Mouse (Mus musculus) cerebellum, adult 11 months (tissue): ENCODE data around the gene Arhgef2.

Source experiments
- DNase-seq: peaks from one replicate; pipeline ENCODE4 v3.0.0; 2022

The Arhgef2 gene

DNA sequence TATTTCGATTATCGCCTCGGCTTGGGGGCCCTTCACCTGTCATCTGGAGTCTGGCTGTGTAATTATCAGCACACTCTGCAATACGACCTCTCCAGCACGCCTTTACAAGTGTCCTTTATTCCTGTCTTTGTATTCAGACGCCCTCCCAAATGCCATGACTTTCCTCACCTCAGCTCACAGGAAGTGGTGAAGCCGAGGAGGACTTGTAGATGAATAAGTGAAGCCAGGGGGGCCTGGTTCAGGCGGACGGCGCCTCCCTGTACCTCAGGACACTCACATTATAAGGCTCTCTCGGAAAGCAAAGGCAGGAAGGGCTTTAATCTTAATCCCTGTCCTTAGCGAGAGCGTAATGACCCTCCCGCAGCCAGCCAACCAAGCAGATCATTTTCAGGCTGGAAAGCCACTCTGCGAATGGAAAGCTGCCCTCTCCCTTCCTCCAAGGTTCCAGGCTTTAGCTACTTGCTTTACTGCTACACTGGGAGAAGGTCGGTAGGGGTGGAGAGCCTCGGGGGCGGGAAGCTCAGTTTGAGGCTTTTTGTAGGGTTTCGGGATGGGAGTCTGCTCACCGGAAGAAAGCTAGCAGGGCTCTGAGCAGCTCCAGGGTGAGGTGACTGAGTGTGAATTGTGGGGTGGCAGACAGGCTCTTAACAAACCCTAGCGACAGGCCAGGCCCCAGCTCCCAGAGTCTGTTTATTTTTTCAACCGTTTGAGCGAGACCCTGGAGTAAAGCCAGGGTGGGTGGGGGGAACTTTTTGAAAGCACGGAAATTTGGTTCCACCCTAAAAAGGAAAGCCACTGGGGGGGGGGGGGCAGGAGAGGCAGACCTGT is 16.6 kb downstream of the Arhgef2 start:
- DNase-seq, result peak; percentile 39

DNA sequence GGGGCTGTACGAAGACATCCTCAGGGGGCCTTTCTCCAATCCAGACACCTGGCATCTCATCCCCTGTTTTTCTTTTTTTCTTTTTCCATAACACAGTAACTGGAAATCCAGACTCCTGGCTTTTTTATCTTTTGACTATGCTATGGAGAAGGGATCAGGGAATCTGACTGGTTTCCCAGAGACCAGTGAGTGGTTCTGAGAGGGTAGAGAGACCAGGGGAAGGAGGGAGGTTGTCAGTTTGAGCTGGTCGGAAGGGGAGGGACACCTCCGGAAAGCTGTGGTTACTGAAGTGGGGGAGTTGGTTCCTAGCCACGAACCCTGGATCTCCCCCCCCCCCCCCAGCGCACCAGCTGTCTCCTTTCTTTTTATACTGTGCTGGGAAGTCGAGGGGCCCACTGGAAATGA is 17.2 kb downstream of the Arhgef2 start:
- no peak for DNase-seq

DNA sequence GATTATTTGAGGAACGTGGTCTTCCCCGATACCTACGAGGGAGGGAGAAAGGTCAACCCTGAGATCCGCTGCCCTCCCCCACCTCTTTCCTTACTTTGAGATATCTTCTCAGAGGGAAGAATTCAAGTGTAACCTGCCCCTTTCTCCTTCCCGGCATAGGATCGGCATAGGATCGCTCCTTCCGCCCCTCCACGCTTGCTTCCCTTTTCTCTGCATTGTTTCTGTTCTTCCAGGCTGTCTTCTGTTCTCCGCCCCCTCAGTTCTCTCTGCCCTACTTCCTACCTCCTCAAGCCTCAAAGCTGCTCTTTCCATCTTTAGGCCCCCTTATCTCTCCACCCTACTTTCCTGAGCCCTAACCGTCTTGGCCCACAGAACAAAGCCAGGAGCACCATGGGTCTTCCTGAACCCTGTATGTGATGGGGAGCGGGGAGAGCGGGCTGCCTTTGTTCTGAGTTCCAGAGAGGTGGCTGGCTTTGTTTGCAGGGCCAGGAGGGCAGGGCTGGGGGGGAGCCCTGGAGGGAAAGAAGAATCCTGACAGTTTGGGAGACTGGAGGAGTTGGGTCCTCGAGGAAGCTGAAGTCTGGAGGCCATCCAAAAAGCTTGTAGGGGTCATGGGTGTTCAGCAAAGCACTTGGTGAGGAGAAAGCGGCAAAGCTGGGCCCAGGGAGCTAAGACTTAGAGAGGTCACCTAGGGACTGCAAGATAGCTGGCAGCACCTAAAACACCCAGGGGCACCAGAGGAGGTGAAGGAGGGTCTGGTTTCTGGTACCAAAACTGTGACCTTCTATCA is 17.8 kb downstream of the Arhgef2 start:
- no peak for DNase-seq

- DNase-seq, result peak; percentile 77
These were observed 18.6 kb downstream of the Arhgef2 start for GRCm38 (mm10) chr3:88624324-88624723.

DNA sequence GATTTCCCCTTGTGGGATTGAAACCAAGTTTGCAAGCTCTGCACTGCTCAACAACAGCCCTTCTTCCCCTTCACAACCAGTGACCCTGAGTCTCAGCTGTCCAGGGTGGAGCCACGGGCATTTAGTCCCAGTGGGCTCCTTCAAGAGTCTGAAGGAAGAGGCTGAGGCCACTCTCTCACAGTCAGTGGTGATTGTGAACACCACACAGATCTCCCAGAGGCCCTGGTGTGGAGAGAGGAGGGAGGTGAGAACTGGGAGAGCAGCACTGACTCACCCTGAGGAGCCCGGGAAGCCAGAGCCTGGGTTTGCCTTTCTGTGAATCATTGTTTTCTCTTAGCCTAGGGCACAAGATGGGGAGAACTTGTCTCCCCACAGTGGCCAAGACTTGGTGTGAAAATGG is 19.2 kb downstream of the Arhgef2 start:
- peak; percentile 18 for DNase-seq

GRCm38 (mm10) chr3:88625531-88625930 is 19.8 kb downstream of the Arhgef2 start:
- DNase-seq, result no peak

DNA sequence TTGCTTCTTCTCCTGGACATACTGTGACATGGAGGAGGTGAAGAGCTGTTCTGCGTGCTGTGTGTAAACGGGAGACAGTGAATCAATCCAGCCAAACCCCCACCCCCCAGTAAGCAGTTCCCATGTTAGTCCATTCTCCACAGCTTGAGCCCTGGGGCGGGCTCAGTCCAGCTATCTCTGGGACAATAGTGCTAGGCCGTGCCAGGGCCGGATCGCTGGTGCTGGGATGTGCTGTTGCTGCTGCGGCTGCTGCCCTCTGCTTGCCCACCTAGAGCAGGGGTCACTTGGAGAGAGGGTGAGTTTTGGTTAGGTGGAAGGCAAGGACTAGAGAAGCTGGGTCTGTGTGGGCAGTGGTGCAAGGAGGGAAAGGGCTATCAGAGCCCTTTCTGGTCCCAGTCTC is 20.6 kb downstream of the Arhgef2 start:
- DNase-seq, result no peak

DNA sequence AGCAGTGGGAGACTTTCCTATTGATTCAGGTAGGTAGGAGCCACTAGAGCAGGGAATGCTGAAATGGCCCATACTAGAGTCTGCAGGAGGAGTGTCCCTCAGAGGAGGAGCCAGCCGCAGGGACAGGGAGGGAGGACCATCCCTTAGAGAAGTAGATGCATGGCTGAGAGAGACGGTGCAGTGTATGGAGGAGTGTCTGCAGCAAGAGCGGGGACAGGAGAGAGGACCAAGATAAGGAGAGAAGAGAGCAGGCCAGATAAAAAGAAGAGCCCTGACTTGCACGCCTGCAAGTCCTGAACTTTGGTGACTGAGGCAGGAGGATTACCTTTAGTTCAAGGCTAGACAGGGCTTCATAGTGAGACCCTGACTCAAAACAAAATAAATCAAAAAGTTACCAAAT is 21.3 kb downstream of the Arhgef2 start:
- no peak for DNase-seq

GRCm38 (mm10) chr3:88627535-88627934 is 21.8 kb downstream of the Arhgef2 start:
- DNase-seq, result no peak

DNA sequence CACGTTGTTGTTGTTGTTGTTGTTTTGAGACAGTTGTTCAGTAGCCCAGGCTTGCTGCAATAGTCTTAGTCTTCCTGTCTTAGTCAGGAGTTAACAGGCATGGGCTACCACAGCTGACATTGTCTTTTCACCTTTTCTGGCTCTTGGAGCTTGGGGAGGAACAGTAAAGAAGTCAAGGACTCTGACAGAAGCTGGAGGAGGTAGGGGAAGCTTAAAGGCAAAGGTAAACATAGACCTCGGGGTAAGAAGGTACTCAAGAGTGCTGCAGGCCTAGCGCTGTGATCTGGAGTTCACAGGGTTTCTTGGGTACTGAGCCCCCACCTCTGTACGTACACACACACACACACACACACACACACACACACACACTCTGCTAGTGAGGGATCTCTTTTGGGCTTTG is 23.0 kb downstream of the Arhgef2 start:
- no peak for DNase-seq

- no peak for DNase-seq
These were observed 23.5 kb downstream of the Arhgef2 start for GRCm38 (mm10) chr3:88629244-88629643.

GRCm38 (mm10) chr3:88630018-88630417 is 24.3 kb downstream of the Arhgef2 start:
- DNase-seq, result no peak

GRCm38 (mm10) chr3:88630849-88631341 is 25.1 kb downstream of the Arhgef2 start:
- no peak for DNase-seq

DNA sequence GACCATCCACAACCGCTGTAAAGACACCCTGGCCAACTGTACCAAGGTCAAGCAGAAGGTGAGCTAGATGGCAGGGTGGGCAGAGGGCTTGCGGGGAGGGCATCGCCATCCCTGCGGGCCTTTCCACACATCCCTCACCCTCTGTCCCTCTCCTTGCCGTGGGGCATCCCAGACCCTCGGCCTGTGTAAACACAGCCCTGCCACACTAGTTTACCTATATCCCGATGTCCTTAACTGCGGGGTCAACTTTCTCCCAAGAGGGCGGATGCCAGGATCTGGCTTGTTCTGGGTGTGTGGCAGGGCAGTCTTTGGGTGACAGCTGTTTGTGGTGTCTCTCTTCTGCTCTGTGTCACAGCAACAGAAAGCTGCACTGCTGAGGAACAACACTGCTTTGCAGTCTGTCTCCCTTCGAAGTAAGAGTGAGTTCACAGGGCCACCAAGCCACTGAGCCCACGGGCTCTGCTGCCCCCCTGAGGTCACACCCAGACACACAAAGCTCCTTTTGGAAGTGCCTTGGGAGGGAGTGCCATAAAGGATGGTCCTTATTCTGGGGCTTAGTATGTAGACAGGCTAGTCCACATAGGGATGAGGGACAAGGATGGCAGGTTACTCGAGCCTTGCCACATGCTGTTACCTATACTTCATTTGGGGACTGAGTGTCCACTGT is 26.3 kb downstream of the Arhgef2 start:
- no peak for DNase-seq

DNA sequence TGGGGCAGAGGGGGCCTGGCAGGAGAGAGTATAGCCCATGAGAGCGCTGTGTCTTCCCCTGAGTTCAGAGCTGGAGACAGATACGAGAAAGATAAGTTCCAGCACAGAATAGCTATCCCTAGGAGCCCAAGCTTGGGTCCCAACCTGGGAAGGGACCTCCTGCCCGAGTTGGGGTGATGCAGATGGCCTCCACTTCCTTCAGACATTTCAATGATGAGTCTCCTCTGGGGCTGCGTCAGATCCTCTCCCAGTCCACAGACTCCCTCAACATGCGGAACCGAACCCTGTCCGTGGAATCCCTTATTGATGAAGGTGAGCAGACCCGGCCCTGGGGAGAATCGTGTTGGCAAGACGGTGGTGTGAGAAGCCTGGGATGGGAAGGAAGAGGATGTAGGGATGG is 27.3 kb downstream of the Arhgef2 start:
- no peak for DNase-seq

DNA sequence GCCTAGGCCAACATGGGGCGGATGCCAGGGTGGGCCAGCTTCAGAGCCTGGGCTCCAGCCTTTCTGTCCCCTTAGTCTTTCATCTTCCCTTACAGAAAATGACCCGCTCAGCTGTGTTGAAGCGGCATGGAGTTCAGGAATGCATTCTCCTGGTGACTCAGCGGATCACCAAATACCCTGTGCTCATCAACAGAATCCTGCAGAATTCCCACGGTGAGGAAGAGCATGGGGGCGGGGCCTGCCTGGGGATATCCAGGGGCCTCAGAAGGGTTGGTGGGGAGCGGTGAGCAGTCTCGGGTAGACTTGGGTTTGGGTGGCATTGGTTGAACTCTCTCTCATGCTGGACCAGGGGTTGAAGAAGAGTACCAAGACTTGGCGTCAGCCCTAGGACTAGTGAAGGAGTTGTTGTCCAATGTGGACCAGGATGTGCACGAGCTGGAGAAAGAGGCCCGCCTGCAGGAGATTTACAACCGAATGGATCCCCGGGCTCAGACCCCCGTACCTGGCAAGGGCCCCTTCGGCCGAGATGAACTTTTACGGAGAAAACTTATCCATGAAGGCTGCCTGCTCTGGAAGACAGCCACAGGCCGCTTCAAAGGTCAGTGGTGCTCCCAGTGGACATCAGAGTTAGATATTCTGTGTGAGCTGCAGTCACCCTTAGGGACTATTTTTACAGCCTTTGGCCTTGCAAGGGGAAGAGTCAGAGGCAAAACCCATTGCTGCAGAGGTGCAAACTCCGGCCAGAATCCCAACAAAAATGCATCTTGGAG is 29.9 kb downstream of the Arhgef2 start:
- no peak for DNase-seq

- no peak for DNase-seq
These were observed 30.8 kb downstream of the Arhgef2 start for GRCm38 (mm10) chr3:88636555-88636986.

- no peak for DNase-seq
These were observed 31.4 kb downstream of the Arhgef2 start for GRCm38 (mm10) chr3:88637134-88637533.

- DNase-seq, result no peak
These were observed 33.5 kb downstream of the Arhgef2 start for GRCm38 (mm10) chr3:88639239-88639638.

GRCm38 (mm10) chr3:88640676-88641075 is 34.9 kb downstream of the Arhgef2 start:
- peak; percentile 63 for DNase-seq

DNA sequence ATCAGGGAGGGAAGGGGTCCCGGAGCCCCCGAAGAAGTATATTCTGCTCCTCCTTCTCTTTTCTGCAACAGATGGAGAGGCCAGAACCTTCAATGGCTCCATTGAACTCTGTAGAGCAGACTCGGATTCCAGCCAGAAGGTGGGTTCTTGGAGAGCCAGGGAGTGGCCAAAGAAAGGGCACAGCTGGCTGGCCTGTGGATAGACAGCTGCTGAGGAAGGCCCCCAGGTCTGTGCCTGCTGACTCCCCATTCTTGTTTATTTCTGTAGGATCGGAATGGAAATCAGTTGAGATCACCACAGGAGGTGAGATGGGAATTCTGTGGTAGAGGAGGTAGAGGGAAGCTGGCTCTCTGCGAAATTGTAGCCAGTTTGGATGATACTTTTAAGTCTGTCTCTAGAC is 37.3 kb downstream of the Arhgef2 start:
- no peak for DNase-seq

DNA sequence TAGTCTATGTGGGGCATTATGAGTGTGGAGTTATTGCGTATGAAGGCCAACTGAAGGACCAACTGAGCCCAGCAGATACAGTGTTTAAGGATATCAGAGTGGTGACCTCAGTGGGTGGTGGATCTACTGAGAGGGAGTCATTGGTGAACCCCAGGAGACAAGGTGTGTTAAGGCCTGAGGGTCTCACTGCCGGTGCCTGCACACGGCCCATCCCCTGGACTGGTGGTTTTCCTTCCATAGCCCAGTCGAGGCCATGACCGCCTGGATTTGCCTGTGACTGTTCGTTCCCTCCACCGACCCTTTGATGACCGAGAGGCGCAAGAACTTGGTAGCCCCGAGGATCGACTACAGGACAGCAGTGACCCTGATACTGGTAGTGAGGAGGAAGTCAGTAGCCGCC is 40.2 kb downstream of the Arhgef2 start:
- no peak for DNase-seq
